ENCODE assay signal across 23 mouse cellular contexts in the genomic region with DNA sequence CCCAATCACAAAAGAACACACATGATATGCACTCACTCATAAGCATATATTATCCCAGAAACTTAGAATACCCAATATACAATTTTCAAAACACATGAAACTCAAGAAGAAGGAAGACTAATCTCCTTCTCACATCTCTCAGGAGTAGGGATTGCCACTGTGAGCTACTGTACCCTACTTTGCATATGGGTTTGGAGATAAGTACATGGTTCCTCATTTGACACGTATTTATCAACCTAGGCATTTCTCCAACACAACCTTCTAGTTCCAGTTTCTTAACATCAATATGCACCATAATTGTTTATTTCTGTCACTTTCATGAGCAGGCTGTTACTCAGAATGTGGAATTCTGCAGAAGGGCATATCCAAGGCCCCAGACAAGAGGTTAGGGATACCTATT. TPM values are rescaled to one million over a fixed set of nuclear protein-coding genes. Genes with fewer than 3 reads are reported as not detected.
DNase-seq lines count a peak whose midpoint lies in the region; ATAC-seq and TF ChIP-seq lines count a peak whose summit lies in the region.
"Had no signal": no experiment of that assay in that cellular context is flagged by ENCODE, and none has a peak within 500 bp of the region (broad histone marks: within the 10 kb centered on the region; RNA-seq: fewer than 3 reads in every experiment).

No protein-coding gene starts in this region.

- H3K9me3 ChIP-seq in MEL (replicated peaks; ENCODE audit: insufficient read depth, low read length): no peaks in the 10 kb centered on the region
- H3K9me3 ChIP-seq: embryonic facial prominence, embryonic 10.5 days; embryonic facial prominence, embryonic 12.5 days; forebrain, embryonic 13.5 days; forebrain, embryonic 15.5 days; G1E had no signal

- H3K4me1 ChIP-seq in MEL (ENCODE audit: control insufficient read depth in 1 of 2, insufficient read depth in 2 of 2, low read length in 2 of 2): no peaks in the 10 kb centered on the region
- H3K4me1 ChIP-seq: embryonic facial prominence, embryonic 10.5 days; embryonic facial prominence, embryonic 12.5 days; forebrain, embryonic 13.5 days; forebrain, embryonic 15.5 days had no signal

- no peaks in the 10 kb centered on the region for H3K27me3 ChIP-seq in MEL (ENCODE audit: control insufficient read depth in 1 of 2, insufficient read depth in 2 of 2, low read length in 2 of 2)
- H3K27me3 ChIP-seq: embryonic facial prominence, embryonic 12.5 days; forebrain, embryonic 13.5 days; forebrain, embryonic 15.5 days had no signal

- no peak overlapping the region for H3K9ac ChIP-seq in MEL (ENCODE audit: control insufficient read depth, low read depth, low read length, poor library complexity, severe bottlenecking)
- H3K9ac ChIP-seq: embryonic facial prominence, embryonic 12.5 days; forebrain, embryonic 13.5 days; forebrain, embryonic 15.5 days; forebrain, postnatal 0 days had no signal

- peak; percentile 39 for DNase-seq in A20 (ENCODE audit: low read depth, low spot score)
- DNase-seq in MEL (ENCODE audit: low read depth, low spot score): peak; percentile 41
- no peak for DNase-seq in adrenal gland, postnatal 36 days
- DNase-seq in adrenal gland, postnatal 10 days: no peak
- DNase-seq: adrenal gland, adult 2 months; adrenal gland, postnatal 14 days; cerebellum, adult 11 months; cerebellum, adult 18-20 months; cerebellum, adult 9-10 months; cerebellum, postnatal 10 days; cerebellum, postnatal 25 days; forebrain, postnatal 0 days had no signal

- H3K36me3 ChIP-seq in MEL (ENCODE audit: control insufficient read depth in 1 of 2, insufficient read depth in 2 of 2, low read length in 2 of 2): no peaks in the 10 kb centered on the region
- H3K36me3 ChIP-seq: embryonic facial prominence, embryonic 10.5 days; embryonic facial prominence, embryonic 12.5 days; forebrain, embryonic 15.5 days; G1E had no signal

- TF ChIP-seq EP300 in MEL (IDR thresholded peaks at IDR 0.05; ENCODE audit: low read depth in 1 of 2, low read length in 2 of 2): peak; percentile 25 to 52; a peak in 2 of 4 replicates

- TF ChIP-seq CTCF in MEL (IDR thresholded peaks at IDR 0.05 in 2 of 3, conservative IDR thresholded peaks at IDR 0.05 in 1 of 3; ENCODE audit: control insufficient read depth in 1 of 3, insufficient read depth in 1 of 3, low read depth in 2 of 3, low read length in 3 of 3, poor library complexity in 1 of 3, severe bottlenecking in 1 of 3): no peak

- TF ChIP-seq RAD21 in MEL (IDR thresholded peaks at IDR 0.05; ENCODE audit: low read depth, low read length): no peak

- no peak overlapping the region for H3K4me3 ChIP-seq in MEL (ENCODE audit: control insufficient read depth in 1 of 2, insufficient read depth in 1 of 2, low read depth in 2 of 2, low read length in 2 of 2)
- H3K4me3 ChIP-seq: embryonic facial prominence, embryonic 10.5 days; embryonic facial prominence, embryonic 12.5 days; forebrain, embryonic 13.5 days; forebrain, embryonic 15.5 days had no signal

- H3K27ac ChIP-seq in MEL (ENCODE audit: control insufficient read depth, low read depth, low read length): no peak overlapping the region
- H3K27ac ChIP-seq: embryonic facial prominence, embryonic 10.5 days; embryonic facial prominence, embryonic 12.5 days; forebrain, embryonic 13.5 days; forebrain, embryonic 15.5 days had no signal

- H3K79me2 ChIP-seq in MEL (ENCODE audit: control insufficient read depth, insufficient read depth, low read length, poor library complexity): no peaks in the 10 kb centered on the region

- no peak for ATAC-seq in granulocyte monocyte progenitor cell, adult 5-6 weeks (replicated peaks; ENCODE audit: poor library complexity, severe bottlenecking)
- ATAC-seq: forebrain, embryonic 13.5 days; forebrain, embryonic 15.5 days; forebrain, postnatal 0 days had no signal

- no peak for TF ChIP-seq POLR2A in MEL (IDR thresholded peaks at IDR 0.05; ENCODE audit: control insufficient read depth in 1 of 2, insufficient read depth in 1 of 2, low read depth in 1 of 2, low read length in 2 of 2, poor library complexity in 1 of 2)

TF ChIP-seq in MEL, 35 proteins besides CTCF, POLR2A, EP300 and RAD21:
- TF ChIP-seq GATA1 (IDR thresholded peaks at IDR 0.05; ENCODE audit: low read depth, low read length) (peak; percentile 73), MAFK (IDR thresholded peaks at IDR 0.05; ENCODE audit: borderline replicate concordance, low read depth, low read length) (no peak), MAZ (IDR thresholded peaks at IDR 0.05; ENCODE audit: low read depth, low read length) (no peak), POLR2AphosphoS2 (IDR thresholded peaks at IDR 0.05; ENCODE audit: low read length) (no peak)

RNA-seq across cellular contexts. Expression of gene Olfr19, which starts 31.1 kb away (rescaled TPM):
- not detected in 2 replicates for total RNA-seq in MEL (2012; rRNA removed)
- polyA plus RNA-seq in MEL (2012; ENCODE audit: insufficient read depth in 1 of 2, insufficient read length in 2 of 2, low read depth in 1 of 2, low replicate concordance in 2 of 2, missing spikeins in 1 of 2): not detected
- total RNA-seq in adrenal gland, postnatal 36 days (2021): under 1 TPM in 1 of 2 experiments, not detected in 1; 0.23 TPM
- total RNA-seq in granulocyte monocyte progenitor cell, adult 5-6 weeks (2014; fragmentation: Nextera tagmentation): not detected in 2 replicates
- total RNA-seq in granulocyte monocyte progenitor cell, adult 5-6 weeks (2017): not detected in 2 replicates
- not detected for total RNA-seq in adrenal gland, postnatal 10 days (2021)
- total RNA-seq: adrenal gland, adult 2 months; adrenal gland, postnatal 14 days; adrenal gland, postnatal 4 days; forebrain, postnatal 0 days; G1E; gastrocnemius, adult 18-20 months had no signal
- polyA plus RNA-seq: adrenal gland, adult 2 months; C2C12; cortical plate, adult 2 months; embryonic facial prominence, embryonic 10.5 days; embryonic facial prominence, embryonic 12.5 days; forebrain, embryonic 11.5 days; forebrain, embryonic 13.5 days; forebrain, embryonic 15.5 days; forebrain, postnatal 0 days; G1E had no signal

RNA-seq across cellular contexts. Expression of gene Fgd4, which starts 44.8 kb away (rescaled TPM):
- total RNA-seq in MEL (2012; rRNA removed): 10.0 and 20.9 TPM in 2 replicates
- polyA plus RNA-seq in MEL (2012; ENCODE audit: insufficient read depth in 1 of 2, insufficient read length in 2 of 2, low read depth in 1 of 2, low replicate concordance in 2 of 2, missing spikeins in 1 of 2): under 1 TPM in 1 of 2 experiments, not detected in 1; 0.03 TPM
- 10 to 100 TPM in 1 of 2 experiments, 1 to 10 TPM in 1; 9.2 to 16.2 TPM for total RNA-seq in adrenal gland, postnatal 36 days (2021)
- total RNA-seq in granulocyte monocyte progenitor cell, adult 5-6 weeks (2014; fragmentation: Nextera tagmentation): 18.9 and 26.8 TPM in 2 replicates
- 36.9 and 38.8 TPM in 2 replicates for total RNA-seq in granulocyte monocyte progenitor cell, adult 5-6 weeks (2017)
- total RNA-seq in adrenal gland, postnatal 10 days (2021): 10 to 100 TPM; 12.6 to 16.6 TPM

Comparison
In these comparisons a context has a peak if more than half of its experiments do, and no peak if none do; other contexts are left out.
1. DNase-seq: peak in A20 (single experiment) and MEL (single experiment); none in adrenal gland, postnatal 36 days (0 of 2) and adrenal gland, postnatal 10 days (single experiment).